Mouse (Mus musculus) CD4-positive, CD25-positive, alpha-beta regulatory T cell, adult 9 weeks (primary cell): ENCODE data around the gene Farsa. TPM values are rescaled to one million over a fixed set of nuclear protein-coding genes. Genes with fewer than 3 reads are reported as not detected.

Experiments
- polyA plus RNA-seq: library from polyadenylated mRNA; unstranded; fragments of 100-300 nt; shearing (Covaris generic); gene quantifications from one replicate; pipeline ENCODE4 v1.2.1, GENCODE M21; 2017

Gene Farsa
- 110 TPM for polyA plus RNA-seq

GRCm38 (mm10) chr8:84856864-84857441 is at the start of gene Farsa:
Gene Farsa, plus strand, starts transcription at chr8:84856989.

GRCm38 (mm10) chr8:84822723-84823122 is 34.1 kb upstream of the Farsa start, which contains the start of gene Dand5:
Gene Dand5, minus strand, starts transcription at chr8:84822823.

GRCm38 (mm10) chr8:84831490-84831889 is 25.3 kb upstream of the Farsa start, which contains the start of gene Gadd45gip1:
Gene Gadd45gip1, plus strand, starts transcription at chr8:84831522.

GRCm38 (mm10) chr8:84840248-84840999 is 16.4 kb upstream of the Farsa start, which contains the start of gene Rad23a:
Gene Rad23a, minus strand, starts transcription at chr8:84840665.

GRCm38 (mm10) chr8:84846722-84847572 is 9.8 kb upstream of the Farsa start, which contains the start of gene Calr:
Gene Calr, minus strand, starts transcription at chr8:84846934.

DNA sequence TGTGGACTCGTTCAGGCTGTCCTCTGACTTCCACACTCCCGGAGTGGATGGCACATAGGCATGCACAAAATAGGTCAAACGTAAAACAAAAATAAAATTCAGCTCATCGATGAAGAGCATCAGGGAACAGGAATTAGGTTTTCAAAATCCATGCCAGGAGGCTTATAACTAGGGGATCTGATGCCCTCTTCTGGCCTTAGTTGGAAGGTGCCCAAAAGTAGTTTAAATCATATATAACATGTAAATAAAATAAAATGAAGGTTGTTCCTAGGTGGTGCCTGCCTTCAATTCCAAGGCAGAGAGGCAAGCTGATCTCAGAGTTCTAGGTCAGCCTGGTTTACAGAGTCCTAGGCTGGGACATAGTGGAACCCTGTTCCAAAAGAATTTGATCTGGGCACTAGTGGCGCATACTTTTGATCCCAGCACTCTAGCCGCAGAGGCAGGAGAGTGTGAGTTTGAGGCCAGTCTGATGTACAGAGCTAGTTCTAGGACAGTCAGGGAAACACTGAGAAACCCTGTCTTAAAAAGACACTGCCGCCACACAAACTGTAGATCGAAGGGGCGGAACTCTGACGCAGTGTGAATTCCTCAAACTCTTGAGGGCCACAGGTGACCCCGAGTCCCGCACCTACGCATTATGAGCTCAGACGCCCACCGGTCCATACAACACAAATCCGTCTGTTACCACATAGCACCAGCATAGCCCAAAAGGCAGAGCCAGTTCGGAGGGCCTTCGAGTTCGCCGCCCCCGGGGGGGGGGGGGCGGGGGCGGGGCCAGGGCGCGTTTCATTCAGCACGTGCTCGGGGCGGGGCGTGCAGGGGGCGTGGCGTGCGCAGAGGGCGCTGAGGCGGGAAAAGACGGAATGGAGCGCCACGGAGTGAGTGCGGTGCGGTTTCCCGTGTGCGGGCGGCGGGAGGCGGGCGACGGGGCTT is 14.9 kb downstream of the Farsa start, which contains the start of gene Syce2:
Gene Syce2 (plus strand): TSS at position 736 of the 933 bp plus-strand sequence.

GRCm38 (mm10) chr8:84893709-84894134 is 36.9 kb downstream of the Farsa start, which contains the start of gene Gcdh:
Gene Gcdh, minus strand, starts transcription at chr8:84893921.

DNA sequence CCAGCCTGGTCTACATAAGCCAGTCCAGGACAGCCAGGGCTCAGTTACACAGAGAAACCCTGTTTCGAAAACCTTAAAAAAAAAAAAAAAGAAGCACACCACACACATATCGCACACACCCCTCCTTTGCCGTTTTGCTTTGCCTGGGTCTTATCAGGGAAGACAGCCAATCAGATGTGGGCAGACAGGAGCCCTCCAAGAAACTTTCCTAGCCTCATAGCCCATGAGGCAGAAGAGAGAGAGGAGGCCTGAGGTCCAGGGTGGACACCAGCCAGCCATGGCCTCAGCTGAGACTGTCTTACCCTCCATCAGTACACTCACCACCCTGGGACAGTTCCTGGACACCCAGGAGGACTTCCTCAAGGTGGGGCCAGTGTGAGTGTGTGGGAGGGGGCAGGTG is 45.0 kb downstream of the Farsa start, which contains the start of gene Klf1:
Gene Klf1 (plus strand): TSS at position 177 of the 400 bp plus-strand sequence.

GRCm38 (mm10) chr8:84908421-84909161 is 51.8 kb downstream of the Farsa start, which contains the start of gene Dnase2a:
Gene Dnase2a, plus strand, starts transcription at chr8:84908560.

Other genes with a start within 250 kb of the Farsa start
- gene Ier2, start 194.1 kb upstream of the Farsa start, polyA plus RNA-seq: 110 TPM
- 72.2 TPM for gene Trmt1, start 170.7 kb upstream of the Farsa start, polyA plus RNA-seq
- 2.4 TPM for gene Nacc1, start 169.1 kb upstream of the Farsa start, polyA plus RNA-seq
- 0.40 TPM for gene Lyl1, start 155.5 kb upstream of the Farsa start, polyA plus RNA-seq
- gene G430095P16Rik, start 134.0 kb upstream of the Farsa start, polyA plus RNA-seq: 35.6 TPM
- 4.7 TPM for gene Nfix, start 56.6 kb upstream of the Farsa start, polyA plus RNA-seq
- 7.8 TPM for gene Dand5, start 34.2 kb upstream of the Farsa start, polyA plus RNA-seq
- 20.8 TPM for gene Gadd45gip1, start 25.5 kb upstream of the Farsa start, polyA plus RNA-seq
- 200 TPM for gene Rad23a, start 16.3 kb upstream of the Farsa start, polyA plus RNA-seq
- 494 TPM for gene Calr, start 10.1 kb upstream of the Farsa start, polyA plus RNA-seq
- 7.1 TPM for gene Syce2, start 15.1 kb downstream of the Farsa start, polyA plus RNA-seq
- gene Gcdh, start 36.9 kb downstream of the Farsa start, polyA plus RNA-seq: 38.4 TPM
- 0.60 TPM for gene Klf1, start 44.9 kb downstream of the Farsa start, polyA plus RNA-seq
- gene Dnase2a, start 51.6 kb downstream of the Farsa start, polyA plus RNA-seq: 22.3 TPM
- gene Mast1, start 80.4 kb downstream of the Farsa start, polyA plus RNA-seq: 1.3 TPM
- not detected for gene Rtbdn, start 90.0 kb downstream of the Farsa start, polyA plus RNA-seq
- gene Gm49661, start 112.4 kb downstream of the Farsa start, polyA plus RNA-seq: not detected
- gene Prdx2, start 112.6 kb downstream of the Farsa start, polyA plus RNA-seq: 233 TPM
- gene Rnaseh2a, start 112.8 kb downstream of the Farsa start, polyA plus RNA-seq: 108 TPM
- 339 TPM for gene Junb, start 121.7 kb downstream of the Farsa start, polyA plus RNA-seq
- gene Hook2, start 133.6 kb downstream of the Farsa start, polyA plus RNA-seq: 4.4 TPM
- not detected for gene Best2, start 157.5 kb downstream of the Farsa start, polyA plus RNA-seq
- gene Asna1, start 168.3 kb downstream of the Farsa start, polyA plus RNA-seq: 60.6 TPM
- gene Trir, start 169.8 kb downstream of the Farsa start, polyA plus RNA-seq: 122 TPM
- gene Tnpo2, start 179.9 kb downstream of the Farsa start, polyA plus RNA-seq: 51.4 TPM
- 10.1 TPM for gene Fbxw9, start 203.1 kb downstream of the Farsa start, polyA plus RNA-seq
- 2.5 TPM for gene Gm5741, start 211.0 kb downstream of the Farsa start, polyA plus RNA-seq
- 57.7 TPM for gene Dhps, start 214.8 kb downstream of the Farsa start, polyA plus RNA-seq
- gene Wdr83os, start 223.8 kb downstream of the Farsa start, polyA plus RNA-seq: 190 TPM
- gene Wdr83, start 224.3 kb downstream of the Farsa start, polyA plus RNA-seq: 46.6 TPM
- 167 TPM for gene Man2b1, start 226.3 kb downstream of the Farsa start, polyA plus RNA-seq